ENCODE assay signal across 10 mouse cellular contexts in the genomic region with DNA sequence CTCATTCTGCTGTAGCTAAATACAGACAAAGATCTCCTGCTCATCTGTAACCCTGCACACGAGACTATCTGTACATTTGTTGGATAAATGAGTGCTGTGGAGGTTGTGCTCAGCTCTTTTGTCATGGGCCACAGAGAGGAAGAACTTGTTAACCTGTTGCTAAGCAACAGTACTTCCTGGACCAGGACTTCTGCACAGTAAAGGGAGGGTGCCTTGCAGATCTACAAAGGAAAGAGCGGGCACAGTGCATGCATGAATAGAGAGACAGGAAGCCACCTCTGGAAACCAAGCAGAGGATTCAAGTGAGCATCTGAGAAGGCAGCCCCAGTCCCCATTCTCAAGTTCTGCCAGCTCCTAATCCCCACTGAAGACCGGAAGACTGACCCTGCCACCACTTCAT. TPM values are rescaled to one million over a fixed set of nuclear protein-coding genes. Genes with fewer than 3 reads are reported as not detected.
A peak's percentile ranks its signal among the peaks of the same experiment; 100 is the strongest.
DNase-seq lines count a peak whose midpoint lies in the region; ATAC-seq lines count a peak whose summit lies in the region.
"Had no signal": no experiment of that assay in that cellular context is flagged by ENCODE, and none has a peak within 500 bp of the region (broad histone marks: within the 10 kb centered on the region; RNA-seq: fewer than 3 reads in every experiment).

No protein-coding gene starts in this region.

- no peak overlapping the region for H3K27ac ChIP-seq in embryonic facial prominence, embryonic 11.5 days (replicated peaks; ENCODE audit: low read depth, low read length)
- H3K27ac ChIP-seq: intestine, embryonic 15.5 days; liver, embryonic 15.5 days had no signal

- no peak for ATAC-seq in embryonic facial prominence, embryonic 11.5 days (replicated peaks; ENCODE audit: insufficient number of reproducible peaks, low FRiP score, low TSS enrichment, low read depth)
- peak; percentile 57; the same call in 1 of the 2 replicates for ATAC-seq in megakaryocyte progenitor cell, adult 5-6 weeks (replicated peaks; ENCODE audit: poor library complexity)
- ATAC-seq: intestine, embryonic 15.5 days had no signal

- no peak overlapping the region for H3K4me3 ChIP-seq in embryonic facial prominence, embryonic 11.5 days (ENCODE audit: low read depth, low read length)
- H3K4me3 ChIP-seq: intestine, embryonic 15.5 days; liver, embryonic 15.5 days had no signal

- H3K9ac ChIP-seq in embryonic facial prominence, embryonic 11.5 days (replicated peaks; ENCODE audit: low read length): no peak overlapping the region
- H3K9ac ChIP-seq: intestine, embryonic 15.5 days; liver, embryonic 15.5 days had no signal

- no peaks in the 10 kb centered on the region for H3K4me1 ChIP-seq in embryonic facial prominence, embryonic 11.5 days (ENCODE audit: control insufficient read depth, insufficient read depth, low read length)
- H3K4me1 ChIP-seq: intestine, embryonic 15.5 days; liver, embryonic 15.5 days had no signal

- intact Hi-C loops in left cerebral cortex, postnatal 36 days (cut with DNase I): loop anchor here (5.0 kb wide), 1 partner anchor 338 kb away; no protein-coding TSS in a partner anchor

- no peaks in the 10 kb centered on the region for H3K36me3 ChIP-seq in embryonic facial prominence, embryonic 11.5 days (replicated peaks; ENCODE audit: control insufficient read depth, insufficient read depth, low read depth, low read length)
- H3K36me3 ChIP-seq: intestine, embryonic 15.5 days; liver, embryonic 15.5 days had no signal

- H3K4me2 ChIP-seq in embryonic facial prominence, embryonic 11.5 days (ENCODE audit: low read depth, low read length): no peak overlapping the region
- H3K4me2 ChIP-seq: intestine, embryonic 15.5 days; liver, embryonic 15.5 days had no signal

- peak; percentile 26 for DNase-seq in lung, postnatal 36 days
- DNase-seq in lung, postnatal 4 days: no peak
- peak; percentile 44 for DNase-seq in embryonic facial prominence, embryonic 11.5 days (ENCODE audit: low spot score)
- DNase-seq in thymus, postnatal 36 days: peak; percentile 42 to 65
- no peak for DNase-seq in B cell, adult 2 months
- DNase-seq in left cerebral cortex, postnatal 36 days (ENCODE audit: low spot score in 2 of 2): no peak
- no peak for DNase-seq in right cerebral cortex, postnatal 10 days (ENCODE audit: low spot score in 2 of 2)

- no peaks in the 10 kb centered on the region for H3K27me3 ChIP-seq in embryonic facial prominence, embryonic 11.5 days (ENCODE audit: control insufficient read depth, insufficient read depth, low read length)
- H3K27me3 ChIP-seq: intestine, embryonic 15.5 days; liver, embryonic 15.5 days had no signal

- WGBS in embryonic facial prominence, embryonic 11.5 days: 39% methylated on average over 3 of the region's 3 CpGs

- H3K9me3 ChIP-seq in embryonic facial prominence, embryonic 11.5 days (replicated peaks; ENCODE audit: control insufficient read depth, low read length): no peaks in the 10 kb centered on the region
- H3K9me3 ChIP-seq: intestine, embryonic 15.5 days; liver, embryonic 15.5 days had no signal

RNA-seq across cellular contexts. Expression of gene Fam120a, which starts 27.1 kb away (rescaled TPM):
- 22.1 and 24.3 TPM in 2 replicates for polyA plus RNA-seq in embryonic facial prominence, embryonic 11.5 days (2014; fragmentation: Nextera tagmentation; extraction: Ambion mirVana)
- 211 and 215 TPM in 2 replicates for total RNA-seq in megakaryocyte progenitor cell, adult 5-6 weeks (2015)
- total RNA-seq in megakaryocyte progenitor cell, adult 5-6 weeks (2017): 118 and 129 TPM in 2 replicates
- 100 to 1,000 TPM; 105 to 119 TPM for total RNA-seq in left cerebral cortex, postnatal 36 days (2021)

Comparison
In these comparisons a context has a peak if more than half of its experiments do, and no peak if none do; other contexts are left out.
1. DNase-seq: peak in lung, postnatal 36 days (single experiment), embryonic facial prominence, embryonic 11.5 days (single experiment) and thymus, postnatal 36 days (2 of 2); none in lung, postnatal 4 days (0 of 2), B cell, adult 2 months (0 of 2), left cerebral cortex, postnatal 36 days (0 of 2) and right cerebral cortex, postnatal 10 days (0 of 2).